Mouse (Mus musculus) liver, adult 2 months (tissue): Measurements from ENCODE around the gene Prdx2. TPM values are rescaled to one million over a fixed set of nuclear protein-coding genes. Genes with fewer than 3 reads are reported as not detected.

Experiments
- DNase-seq: peaks from one replicate; pipeline ENCODE4 v3.0.0-alpha.2; 2011; ENCODE audit warnings: low read depth, low spot score; ENCODE audit errors: extremely low read depth
- H3K27ac ChIP-seq: fragments of 200-500 bp; replicated peaks from 2 replicates; pipeline ENCODE4 v1.5.1; 2012; ENCODE audit warnings: low read depth, mild to moderate bottlenecking, control low read depth, inconsistent platforms, low read length; ENCODE audit not compliant: insufficient read depth
- H3K27me3 ChIP-seq: fragments of 200-500 bp; 2 replicates; pipeline ENCODE4 v1.6.1; 2012; ENCODE audit warnings: mild to moderate bottlenecking, moderate library complexity, low read length, inconsistent platforms; ENCODE audit not compliant: control insufficient read depth, insufficient read depth
- H3K36me3 ChIP-seq: fragments of 200-500 bp; 2 replicates; pipeline ENCODE4 v1.6.1; 2012; ENCODE audit warnings: low read length, inconsistent platforms; ENCODE audit not compliant: control insufficient read depth, insufficient read depth
- H3K4me1 ChIP-seq: fragments of 200-500 bp; 2 replicates; pipeline ENCODE4 v1.6.1; 2011; ENCODE audit warnings: low read length; ENCODE audit not compliant: control insufficient read depth, insufficient read depth
- H3K4me3 ChIP-seq: fragments of 200-500 bp; 2 replicates; pipeline ENCODE4 v1.5.1; 2011; ENCODE audit warnings: low read depth, mild to moderate bottlenecking, control low read depth, low read length, moderate library complexity; ENCODE audit not compliant: insufficient read depth
- H3K79me2 ChIP-seq: fragments of 200-500 bp; 2 replicates; pipeline ENCODE4 v1.6.1; 2012; ENCODE audit warnings: inconsistent platforms, mild to moderate bottlenecking, low read length, moderate library complexity; ENCODE audit not compliant: control insufficient read depth, insufficient read depth
- H3K9ac ChIP-seq: fragments of 200-500 bp; 2 replicates; pipeline ENCODE4 v1.6.1; 2012; ENCODE audit warnings: low read depth, mild to moderate bottlenecking, control low read depth, inconsistent platforms, low read length
- CTCF ChIP-seq: fragments of 200-500 bp; IDR thresholded peaks from 2 replicates; pipeline ENCODE4 v1.5.1; 2011; ENCODE audit warnings: low read depth, low read length, control low read depth
- POLR2A ChIP-seq: fragments of 200-500 bp; IDR thresholded peaks from 2 replicates; pipeline ENCODE4 v1.6.1; 2011; ENCODE audit warnings: low read length, control low read depth; ENCODE audit not compliant: insufficient read depth; ENCODE audit errors: extremely low read depth
- WGBS: fragments of 180-500 bp; shearing (Covaris S2); methylation state at CpG from one replicate; pipeline ENCODE4 v1.1.7; 2018; 5-methylcytosine and 5-hydroxymethylcytosine counted together
- polyA plus RNA-seq: library from polyadenylated mRNA; depleted of rRNA; stranded (reverse); fragments of >200 nt; gene quantifications from 2 replicates; pipeline ENCODE4 v1.2.3, GENCODE M21; 2012
- total RNA-seq: library from RNA; depleted of rRNA; stranded (reverse); fragments of >200 nt; gene quantifications from 2 replicates; pipeline ENCODE4 v1.2.3, GENCODE M21; 2014

Gene Prdx2
- total and polyA plus RNA-seq, 2 experiments: 110 to 135 TPM

- 29% methylated on average over 19 of the region's 19 CpGs for WGBS
- H3K36me3 ChIP-seq: peaks cover 3% of the 10 kb centered on the region; the same call in 1 of the 2 replicates
- no peaks in the 10 kb centered on the region; the same call in 1 of the 2 replicates for H3K4me1 ChIP-seq
- peak; percentile 56 for DNase-seq
- no peaks in the 10 kb centered on the region for H3K79me2 ChIP-seq
- H3K27ac ChIP-seq: no peak overlapping the region
- H3K4me3 ChIP-seq: no peak overlapping the region
- H3K27me3 ChIP-seq: no peaks in the 10 kb centered on the region
- TF ChIP-seq POLR2A (no peak), CTCF (peak; percentile 98)
- H3K9ac ChIP-seq: no peak overlapping the region
Measured at GRCm38 (mm10) chr8:84997649-84998295, 28.4 kb downstream of the Prdx2 start.

- DNase-seq: no peak
- 35% methylated on average over 25 of the region's 25 CpGs for WGBS
- Histone ChIP-seq H3K4me1 (no peaks in the 10 kb centered on the region), H3K36me3 (no peaks in the 10 kb centered on the region), H3K27me3 (peaks cover 13% of the 10 kb centered on the region), H3K4me3 (no peak overlapping the region; the same call in 1 of the 2 replicates), H3K27ac (no peak overlapping the region), H3K79me2 (no peaks in the 10 kb centered on the region), H3K9ac (no peak overlapping the region)
- TF ChIP-seq CTCF (peak; percentile 66), POLR2A (no peak)
Measured at GRCm38 (mm10) chr8:85007686-85008085, 38.3 kb downstream of the Prdx2 start.

DNA sequence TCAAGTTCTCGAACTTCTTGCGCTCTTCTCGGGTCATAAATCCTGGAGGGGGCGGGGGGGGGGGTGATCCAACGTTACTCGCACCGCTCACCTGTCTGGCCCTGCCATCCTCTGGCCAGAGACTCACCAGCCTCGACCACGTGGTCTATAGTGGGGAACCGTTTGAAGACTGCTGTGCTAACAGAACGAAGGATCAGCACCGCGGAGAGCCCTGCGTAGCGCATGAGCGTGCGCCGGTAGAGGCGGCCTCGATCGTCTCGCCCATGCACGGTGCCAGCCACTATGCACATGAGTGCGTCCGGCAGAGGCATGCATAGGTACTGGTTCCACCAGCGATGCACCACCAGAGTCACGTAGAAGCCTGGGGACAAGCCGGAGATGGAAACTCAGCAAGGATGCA, 41.9 kb downstream of the Prdx2 start:
- Histone ChIP-seq H3K4me3 (no peak overlapping the region), H3K9ac (no peak overlapping the region), H3K4me1 (no peaks in the 10 kb centered on the region), H3K79me2 (no peaks in the 10 kb centered on the region), H3K27ac (no peak overlapping the region), H3K36me3 (no peaks in the 10 kb centered on the region), H3K27me3 (peaks cover 13% of the 10 kb centered on the region)
- DNase-seq: no peak
- TF ChIP-seq POLR2A: no peak
- no peak for TF ChIP-seq CTCF
- 20% methylated on average over 28 of the region's 28 CpGs for WGBS

- Histone ChIP-seq H3K36me3 (no peaks in the 10 kb centered on the region; the same call in 1 of the 2 replicates), H3K4me1 (no peaks in the 10 kb centered on the region), H3K27me3 (peaks cover 13% of the 10 kb centered on the region), H3K27ac (no peak overlapping the region), H3K4me3 (peak overlapping the region; percentile 2; the same call in 1 of the 2 replicates), H3K79me2 (no peaks in the 10 kb centered on the region), H3K9ac (no peak overlapping the region)
- peak; percentile 81 for TF ChIP-seq CTCF
- no peak for TF ChIP-seq POLR2A
- DNase-seq: peak; percentile 55
- 5% methylated on average over 26 of the region's 26 CpGs for WGBS
Measured at GRCm38 (mm10) chr8:85013230-85013840, 43.9 kb downstream of the Prdx2 start.

DNA sequence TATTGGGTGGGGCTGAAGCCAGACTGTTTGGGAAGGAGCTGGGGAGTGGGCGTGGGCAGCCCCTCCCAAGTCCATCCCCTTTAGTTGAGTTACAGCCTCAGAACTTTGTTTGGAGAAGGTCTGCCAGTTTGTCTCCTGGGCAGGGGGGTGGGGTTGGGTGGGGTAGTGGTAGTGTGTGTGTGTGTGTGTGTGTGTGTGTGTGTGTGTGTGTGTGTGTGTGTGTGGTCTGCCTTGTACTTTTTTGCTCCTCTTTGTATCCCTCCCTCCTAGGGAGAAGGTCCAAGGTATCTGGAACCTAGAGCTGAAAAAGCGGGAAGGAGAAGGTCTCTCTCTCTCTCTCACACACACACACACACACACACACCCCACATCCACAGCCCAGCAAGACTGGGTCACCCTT, 45.0 kb downstream of the Prdx2 start, which contains the start of gene Best2:
TSS of gene Best2 (minus strand) at position 101 of the 400 bp plus-strand sequence.
- WGBS: 77% methylated on average over 2 of the region's 2 CpGs
- Histone ChIP-seq H3K27ac (no peak within 1 kb of the TSS), H3K79me2 (no peaks in the 10 kb centered on the region), H3K4me3 (peak within 1 kb of the TSS; percentile 2; the same call in 1 of the 2 replicates), H3K4me1 (no peaks in the 10 kb centered on the region), H3K27me3 (peaks cover 9% of the 10 kb centered on the region), H3K9ac (no peak within 1 kb of the TSS), H3K36me3 (no peaks in the 10 kb centered on the region; the same call in 1 of the 2 replicates)
- no peak for DNase-seq
- no peak for TF ChIP-seq CTCF
- no peak for TF ChIP-seq POLR2A

DNA sequence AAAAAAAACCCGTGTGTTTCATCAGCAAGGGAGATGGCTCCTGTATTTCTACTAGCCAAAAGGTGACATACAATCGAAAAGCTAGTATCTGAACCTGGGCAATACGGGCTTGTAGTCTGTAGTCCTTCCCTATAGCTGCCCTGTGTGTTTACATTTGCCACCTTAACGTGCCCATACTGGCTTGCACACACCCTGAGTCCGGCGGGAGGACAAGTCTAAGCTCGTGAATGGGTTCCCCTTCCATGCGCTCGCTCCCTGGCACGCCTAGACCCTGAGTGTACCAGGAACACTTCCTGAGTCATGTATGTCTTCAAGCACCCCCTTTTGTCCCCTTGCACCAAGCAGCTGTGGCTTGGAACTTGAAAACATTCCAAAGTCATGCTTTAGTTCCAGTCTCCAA, 47.3 kb downstream of the Prdx2 start:
- 68% methylated on average over 10 of the region's 10 CpGs for WGBS
- Histone ChIP-seq H3K27me3 (no peaks in the 10 kb centered on the region), H3K9ac (no peak overlapping the region), H3K79me2 (no peaks in the 10 kb centered on the region), H3K4me1 (no peaks in the 10 kb centered on the region), H3K27ac (no peak overlapping the region), H3K36me3 (peaks cover 3% of the 10 kb centered on the region; the same call in 1 of the 2 replicates), H3K4me3 (no peak overlapping the region)
- TF ChIP-seq POLR2A (no peak), CTCF (no peak)
- DNase-seq: no peak
